In genomic region chr6:21823281-21823680, GRCm38 (mm10) we compare ENCODE assay signal across 7 mouse cellular contexts. TPM values are rescaled to one million over a fixed set of nuclear protein-coding genes. Genes with fewer than 3 reads are reported as not detected.
DNase-seq lines count a peak whose midpoint lies in the region; ATAC-seq and TF ChIP-seq lines count a peak whose summit lies in the region.

No protein-coding gene starts in this region.

- no peak for TF ChIP-seq CTCF in liver, postnatal 0 days (IDR thresholded peaks at IDR 0.05; ENCODE audit: low read depth)

- no peak for DNase-seq in liver, postnatal 0 days
- peak; percentile 65 for DNase-seq in yolk sac, embryonic 10.5 days (ENCODE audit: low spot score)
- no peak for DNase-seq in gastrocnemius, postnatal 14 days
- no peak for DNase-seq in cerebellum, adult 11-12 months

- intact Hi-C loops in gastrocnemius, postnatal 14 days (cut with DNase I; ENCODE audit: low total_unique reads) = no loop called here

- H3K4me3 ChIP-seq in liver, postnatal 0 days (ENCODE audit: low read depth, low read length) = no peak overlapping the region
- H3K4me3 ChIP-seq in liver, embryonic 12.5 days = no peak overlapping the region
- H3K4me3 ChIP-seq in heart, embryonic 15.5 days = peak overlapping the region; percentile 17
- no peak overlapping the region for H3K4me3 ChIP-seq in limb, embryonic 12.5 days (replicated peaks)

- ATAC-seq in liver, postnatal 0 days = peak; percentile 73
- no peak for ATAC-seq in liver, embryonic 12.5 days
- ATAC-seq in heart, embryonic 15.5 days (replicated peaks; ENCODE audit: insufficient number of reproducible peaks, insufficient read depth, low FRiP score, low read depth) = peak; percentile 84
- peak; percentile 68 for ATAC-seq in limb, embryonic 12.5 days (ENCODE audit: insufficient number of reproducible peaks, insufficient read depth, low FRiP score, low TSS enrichment, low read depth)

- 0 out of 2 replicates have a peak, but pooled peaks cover 3% of the 10 kb centered on the region for H3K4me1 ChIP-seq in liver, postnatal 0 days (ENCODE audit: insufficient read depth)
- 0 out of 2 replicates have a peak, but pooled peaks cover 6% of the 10 kb centered on the region for H3K4me1 ChIP-seq in liver, embryonic 12.5 days
- peaks cover 11% of the 10 kb centered on the region for H3K4me1 ChIP-seq in heart, embryonic 15.5 days (replicated peaks)
- H3K4me1 ChIP-seq in limb, embryonic 12.5 days (replicated peaks) = peaks cover 10% of the 10 kb centered on the region

- TF ChIP-seq EP300 in liver, postnatal 0 days (IDR thresholded peaks at IDR 0.05; ENCODE audit: low read depth) = no peak

- no peaks in the 10 kb centered on the region for H3K36me3 ChIP-seq in liver, postnatal 0 days (replicated peaks; ENCODE audit: insufficient read depth, low read length)
- no peaks in the 10 kb centered on the region for H3K36me3 ChIP-seq in liver, embryonic 12.5 days
- no peaks in the 10 kb centered on the region; the same call in 1 of the 2 replicates for H3K36me3 ChIP-seq in heart, embryonic 15.5 days
- H3K36me3 ChIP-seq in limb, embryonic 12.5 days = peaks cover 4% of the 10 kb centered on the region; the same call in 1 of the 2 replicates

- H3K9me3 ChIP-seq in liver, postnatal 0 days (ENCODE audit: low read length) = no peaks in the 10 kb centered on the region
- H3K9me3 ChIP-seq in liver, embryonic 12.5 days (replicated peaks) = no peaks in the 10 kb centered on the region
- no peaks in the 10 kb centered on the region for H3K9me3 ChIP-seq in heart, embryonic 15.5 days (replicated peaks)
- H3K9me3 ChIP-seq in limb, embryonic 12.5 days = no peaks in the 10 kb centered on the region

- H3K27ac ChIP-seq in liver, postnatal 0 days (ENCODE audit: low read depth) = 0 out of 2 replicates have a peak overlapping the region, but pooled peaks have one; percentile 34
- H3K27ac ChIP-seq in liver, embryonic 12.5 days = no peak overlapping the region
- H3K27ac ChIP-seq in heart, embryonic 15.5 days = peak overlapping the region; percentile 77
- H3K27ac ChIP-seq in limb, embryonic 12.5 days = 0 out of 2 replicates have a peak overlapping the region, but pooled peaks have one; percentile 23

- no peaks in the 10 kb centered on the region for H3K27me3 ChIP-seq in liver, postnatal 0 days (ENCODE audit: insufficient read depth, low read length)
- no peaks in the 10 kb centered on the region for H3K27me3 ChIP-seq in liver, embryonic 12.5 days (replicated peaks)
- no peaks in the 10 kb centered on the region for H3K27me3 ChIP-seq in heart, embryonic 15.5 days
- no peaks in the 10 kb centered on the region for H3K27me3 ChIP-seq in limb, embryonic 12.5 days

- H3K4me2 ChIP-seq in liver, postnatal 0 days (ENCODE audit: low read depth, low read length) = no peak overlapping the region; the same call in 1 of the 2 replicates
- H3K4me2 ChIP-seq in liver, embryonic 12.5 days = no peak overlapping the region
- peak overlapping the region; percentile 57 for H3K4me2 ChIP-seq in heart, embryonic 15.5 days
- H3K4me2 ChIP-seq in limb, embryonic 12.5 days = peak overlapping the region; percentile 1; the same call in 1 of the 2 replicates

- H3K9ac ChIP-seq in liver, postnatal 0 days (replicated peaks) = no peak overlapping the region
- no peak overlapping the region for H3K9ac ChIP-seq in liver, embryonic 12.5 days
- H3K9ac ChIP-seq in heart, embryonic 15.5 days = peak overlapping the region; percentile 27; the same call in 1 of the 2 replicates
- no peak overlapping the region for H3K9ac ChIP-seq in limb, embryonic 12.5 days (replicated peaks)

- WGBS in liver, postnatal 0 days (ENCODE audit: insufficient replicate concordance) = 56% methylated on average over 8 of the region's 8 CpGs
- 69% methylated on average over 8 of the region's 8 CpGs for WGBS in liver, embryonic 12.5 days (ENCODE audit: insufficient replicate concordance)
- 23% methylated on average over 8 of the region's 8 CpGs for WGBS in heart, embryonic 15.5 days
- 41% methylated on average over 8 of the region's 8 CpGs for WGBS in limb, embryonic 12.5 days

RNA-seq across cellular contexts. Expression of gene Tspan12, which starts 29.0 kb away (rescaled TPM):
- polyA plus RNA-seq in liver, postnatal 0 days (2015; fragmentation: Nextera tagmentation; extraction: Ambion mirVana) = 117 and 133 TPM in 2 replicates
- polyA plus RNA-seq in liver, embryonic 12.5 days (2016; fragmentation: Nextera tagmentation; extraction: Ambion mirVana) = 27.3 and 30.0 TPM in 2 replicates
- polyA plus RNA-seq in heart, embryonic 15.5 days (2015; fragmentation: Nextera tagmentation; extraction: Ambion mirVana) = 65.9 and 79.5 TPM in 2 replicates
- polyA plus RNA-seq in limb, embryonic 12.5 days (2016; fragmentation: Nextera tagmentation; extraction: Ambion mirVana) = 39.0 and 40.6 TPM in 2 replicates
- total RNA-seq in gastrocnemius, postnatal 14 days (2021) = 10 to 100 TPM; 21.2 to 25.8 TPM

Comparison
In these comparisons a context has a peak if more than half of its experiments do, and no peak if none do; other contexts are left out.
1. H3K4me2 ChIP-seq: peak in heart, embryonic 15.5 days (single experiment) and limb, embryonic 12.5 days (single experiment); none in liver, postnatal 0 days (single experiment) and liver, embryonic 12.5 days (single experiment).